Mouse (Mus musculus) G1E (cell line): ENCODE data around the gene Otog.

Experiments used
- CTCF ChIP-seq: IDR thresholded peaks from 2 replicates; pipeline ENCODE4 v1.5.1; 2012; ENCODE audit warnings: low read depth, low read length, inconsistent platforms, mixed read lengths
- POLR2AphosphoS5 ChIP-seq: IDR thresholded peaks from 2 replicates; pipeline ENCODE4 v1.6.1; 2012; ENCODE audit warnings: low read depth, low read length, inconsistent platforms; ENCODE audit not compliant: insufficient replicate concordance
- TAL1 ChIP-seq: conservative IDR thresholded peaks from 2 replicates; pipeline ENCODE4 v1.6.1; 2012; ENCODE audit warnings: low read depth, low read length, inconsistent platforms, mixed read lengths

DNA sequence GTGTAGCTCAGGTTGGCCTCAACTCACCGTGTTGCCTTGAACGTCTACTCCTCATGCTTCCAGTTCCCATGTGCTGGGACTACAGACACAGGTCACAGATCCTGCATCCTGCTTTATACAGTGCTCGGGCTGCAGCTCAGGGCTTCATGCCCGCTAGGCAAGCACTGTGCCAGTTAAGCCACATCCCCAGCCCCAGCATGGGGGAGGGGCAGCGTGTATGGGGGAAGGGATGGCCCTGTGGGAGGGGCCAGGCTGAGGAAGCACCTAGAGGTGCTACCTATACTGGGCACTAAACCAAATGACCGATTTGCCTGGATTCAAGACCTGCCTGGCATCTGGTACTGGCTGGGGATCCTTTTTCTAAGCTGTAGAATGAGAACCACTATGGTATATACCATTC, 40.8 kb upstream of the Otog start:
- TF ChIP-seq CTCF: no peak
- TF ChIP-seq POLR2AphosphoS5: no peak
- TF ChIP-seq TAL1: no peak
